Mouse (Mus musculus) spleen, adult 12 weeks (tissue): ENCODE data around the gene Foxp4.

ENCODE experiments used
- DNase-seq: peaks from one replicate; pipeline ENCODE4 v3.0.0; 2022; ENCODE audit warnings: low spot score

The Foxp4 gene

DNA sequence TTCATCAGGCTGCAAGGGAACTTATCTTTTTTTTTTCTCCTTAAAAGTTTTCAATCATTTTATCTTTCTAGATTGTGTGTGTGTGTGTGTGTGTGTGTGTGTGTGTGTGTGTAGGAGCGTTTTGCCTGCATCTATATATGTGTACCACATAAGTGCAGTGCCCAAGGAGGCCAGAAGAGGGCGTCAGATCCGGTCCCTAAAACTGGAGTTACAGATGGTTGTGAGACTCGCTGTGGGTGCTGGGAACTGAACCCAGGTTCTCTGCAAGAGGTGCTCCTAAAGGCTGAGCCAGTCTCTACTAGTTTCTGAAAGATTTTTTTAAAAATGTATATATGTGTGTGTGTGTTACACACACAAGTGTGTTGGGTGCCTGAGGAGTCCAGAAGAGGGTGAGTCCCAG lies 5.0 kb upstream of the Foxp4 start:
- no peak for DNase-seq

DNA sequence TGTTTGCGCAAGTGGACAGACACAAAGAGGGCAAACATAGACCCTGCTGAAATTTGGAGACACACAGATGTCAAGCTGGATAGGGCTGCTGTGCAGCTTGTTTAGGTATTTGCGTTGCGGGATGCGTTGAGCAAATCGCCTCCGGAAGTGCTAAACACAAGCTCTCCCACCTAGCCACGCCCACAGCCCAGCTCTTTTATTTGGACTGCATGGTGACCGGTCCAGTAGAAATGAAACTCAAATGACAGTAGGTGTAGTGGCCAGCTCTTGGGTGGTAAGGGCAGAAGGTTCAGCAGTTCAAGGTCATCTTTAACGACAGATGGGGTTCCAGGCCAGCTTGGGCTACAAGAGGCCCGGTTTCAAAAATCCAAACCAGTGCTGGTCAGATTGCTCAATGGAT lies 1.5 kb upstream of the Foxp4 start:
- no peak for DNase-seq

- DNase-seq: no peak
Observed at GRCm38 (mm10) chr17:47925340-47925926, 988 bp upstream of the Foxp4 start.

- DNase-seq: peak; percentile 17
Observed at GRCm38 (mm10) chr17:47923678-47924382, 615 bp downstream of the Foxp4 start.

DNA sequence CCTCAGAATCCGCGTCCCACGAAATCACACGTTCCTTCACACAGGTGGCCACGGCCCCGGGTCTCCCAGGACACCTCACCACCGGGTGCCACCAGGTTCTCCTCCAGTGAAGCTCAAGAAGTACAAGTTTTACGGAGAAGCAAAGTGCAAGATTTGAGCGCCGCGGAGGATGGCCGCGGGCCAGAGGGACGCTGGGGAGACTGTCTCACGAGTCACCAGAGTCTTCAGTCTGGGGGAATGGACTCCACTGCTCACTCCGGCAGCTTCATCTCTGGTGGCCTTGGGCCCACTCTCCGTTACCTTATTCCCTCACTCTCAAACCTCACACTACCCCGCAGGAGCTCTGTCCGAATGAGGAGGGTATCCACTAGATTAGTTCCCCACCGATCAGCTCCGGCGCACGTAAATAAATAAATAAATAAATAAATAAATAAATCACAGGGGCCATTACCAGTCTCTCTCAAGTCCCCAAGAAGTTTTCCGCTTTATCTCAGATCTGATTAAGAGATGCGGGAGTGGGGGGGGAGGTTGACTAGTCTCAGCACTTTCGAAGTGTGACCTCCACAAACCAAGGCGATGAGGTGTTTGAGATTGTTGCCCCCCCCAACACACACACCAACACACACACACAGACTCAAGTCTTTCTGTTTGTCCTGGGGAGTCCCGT lies 1.3 kb downstream of the Foxp4 start:
- DNase-seq: no peak

DNA sequence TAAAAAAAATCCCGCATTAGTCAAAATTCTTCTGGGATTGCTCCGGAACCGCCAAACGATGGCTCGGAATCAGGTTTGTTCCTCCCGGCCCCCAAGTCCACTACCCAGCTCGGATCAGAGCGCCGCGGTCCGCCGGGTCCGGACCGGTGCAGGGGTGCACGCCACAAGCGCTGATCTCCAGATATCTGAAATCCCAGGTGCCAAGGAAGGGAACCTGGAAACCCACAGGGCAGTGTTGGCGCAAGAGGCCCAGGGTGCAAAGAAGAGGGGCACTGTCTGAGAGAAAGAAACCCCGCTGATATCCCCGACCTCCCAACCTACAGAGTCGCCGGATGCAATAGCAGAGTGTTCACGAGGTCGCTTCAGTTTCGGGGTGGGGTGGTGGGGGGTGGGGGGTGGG lies 1.9 kb downstream of the Foxp4 start:
- no peak for DNase-seq

DNA sequence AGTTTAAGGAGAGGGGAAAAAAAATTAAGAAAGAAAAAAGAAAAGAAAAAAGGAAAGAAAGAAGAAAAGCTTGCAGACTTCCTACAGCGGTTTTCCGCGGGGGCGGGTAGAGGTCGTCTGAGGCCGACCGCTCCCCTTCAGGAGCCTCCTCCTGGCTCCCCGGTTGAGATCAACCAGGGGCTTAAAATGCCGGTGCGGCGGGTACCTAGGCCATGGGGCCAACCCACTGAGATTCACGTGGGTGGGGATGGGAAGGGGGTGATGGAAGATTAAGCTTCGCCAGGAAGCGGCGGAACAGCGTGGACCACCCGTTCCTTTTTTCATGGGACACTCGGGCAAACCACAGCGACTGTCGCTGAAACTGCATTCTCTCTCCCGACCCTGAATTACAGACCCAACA lies 2.3 kb downstream of the Foxp4 start:
- no peak for DNase-seq

DNA sequence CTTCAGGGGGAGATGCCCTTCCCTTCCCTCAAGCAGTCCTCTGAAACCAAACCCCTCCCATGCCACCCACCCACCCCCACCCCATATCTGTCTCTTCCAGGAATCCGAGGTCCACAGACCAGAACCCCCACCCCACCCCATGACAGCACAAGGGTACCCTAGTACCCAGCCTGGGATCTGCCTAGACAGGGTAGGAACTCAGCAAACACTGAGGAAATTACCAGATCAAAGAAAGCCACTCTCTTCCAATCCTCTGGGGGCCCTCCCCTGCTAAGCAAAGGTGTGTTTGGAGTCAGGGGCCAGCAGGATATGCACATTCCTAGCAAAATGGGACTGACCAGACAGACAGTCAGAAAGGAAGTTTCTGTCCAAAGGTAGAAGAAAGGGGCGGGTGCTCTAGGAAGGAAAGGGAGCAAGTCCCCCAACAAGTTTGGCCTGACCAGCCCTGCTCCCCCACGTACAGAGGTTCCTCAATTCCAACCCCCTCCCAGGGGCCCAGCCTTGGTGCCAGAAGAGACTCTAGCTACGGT lies 3.2 kb downstream of the Foxp4 start:
- DNase-seq: no peak

DNA sequence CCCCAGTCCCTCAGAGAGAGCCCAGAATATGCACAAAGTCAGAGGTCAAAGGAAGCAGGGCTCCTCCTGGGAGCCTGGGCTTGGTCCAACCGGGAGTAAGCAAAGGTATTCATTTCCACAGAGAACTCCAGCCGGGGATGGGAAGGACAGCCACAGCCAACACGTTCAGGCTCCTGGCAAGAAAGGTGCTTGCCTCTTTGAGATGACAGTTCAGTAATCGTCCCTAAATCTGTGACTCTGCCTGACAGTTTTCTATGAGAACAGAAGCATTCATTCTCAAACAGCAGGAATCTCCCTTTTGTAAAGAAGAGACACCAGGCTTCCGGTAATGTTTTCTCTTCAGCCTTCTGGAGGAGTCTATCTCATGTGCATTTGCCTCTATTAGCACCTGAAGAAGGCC lies 4.6 kb downstream of the Foxp4 start:
- no peak for DNase-seq

- no peak for DNase-seq
Observed at GRCm38 (mm10) chr17:47917907-47918306, 6.5 kb downstream of the Foxp4 start.

GRCm38 (mm10) chr17:47917212-47917611 lies 7.2 kb downstream of the Foxp4 start:
- DNase-seq: no peak

GRCm38 (mm10) chr17:47914676-47915219 lies 9.7 kb downstream of the Foxp4 start:
- no peak for DNase-seq

- DNase-seq: peak; percentile 48
Observed at GRCm38 (mm10) chr17:47909091-47910001, 15.1 kb downstream of the Foxp4 start.

- no peak for DNase-seq
Observed at GRCm38 (mm10) chr17:47908079-47908478, 16.4 kb downstream of the Foxp4 start.

- DNase-seq: no peak
Observed at GRCm38 (mm10) chr17:47907366-47907920, 17.0 kb downstream of the Foxp4 start.

DNA sequence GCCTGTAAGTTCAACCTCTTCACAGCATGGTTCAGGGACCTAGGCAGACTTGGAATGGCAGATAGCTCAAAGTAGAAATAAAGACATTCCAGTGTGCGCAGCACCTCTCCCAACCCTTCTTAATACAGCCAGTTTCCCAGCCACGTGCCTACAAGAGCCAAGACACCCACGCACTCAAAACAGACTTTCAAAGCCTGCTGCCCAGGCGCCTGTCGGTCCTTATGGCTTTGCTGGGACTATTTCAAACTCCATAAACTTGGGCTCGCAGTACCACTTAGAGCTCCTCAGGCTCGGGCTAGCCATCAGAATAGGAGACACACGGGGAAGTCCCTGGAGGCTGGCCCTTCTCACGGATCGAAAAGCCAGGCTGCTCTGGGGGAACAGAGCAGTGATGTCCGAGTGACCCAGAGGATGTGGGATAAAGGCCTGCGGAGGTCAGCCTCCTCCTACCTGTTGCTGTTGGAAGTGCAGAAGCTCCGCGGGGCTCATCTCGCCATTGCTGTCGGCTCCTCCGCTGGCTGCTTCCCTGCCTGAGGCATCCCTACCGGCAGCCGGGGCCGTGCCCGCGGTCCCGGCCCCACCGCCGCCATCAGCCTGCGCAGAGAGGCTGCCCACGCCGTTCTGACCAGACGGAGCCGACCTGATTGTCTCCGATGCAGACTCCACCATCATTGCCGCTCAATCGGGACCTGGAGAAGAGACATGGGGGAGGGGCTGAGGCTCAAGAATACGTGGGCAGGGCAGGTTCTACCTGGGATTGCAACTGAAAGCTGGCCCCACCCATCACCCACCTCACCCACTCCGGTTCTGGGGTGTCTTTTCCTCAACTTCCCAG lies 20.4 kb downstream of the Foxp4 start:
- DNase-seq: no peak

GRCm38 (mm10) chr17:47901782-47902181 lies 22.7 kb downstream of the Foxp4 start:
- no peak for DNase-seq

DNA sequence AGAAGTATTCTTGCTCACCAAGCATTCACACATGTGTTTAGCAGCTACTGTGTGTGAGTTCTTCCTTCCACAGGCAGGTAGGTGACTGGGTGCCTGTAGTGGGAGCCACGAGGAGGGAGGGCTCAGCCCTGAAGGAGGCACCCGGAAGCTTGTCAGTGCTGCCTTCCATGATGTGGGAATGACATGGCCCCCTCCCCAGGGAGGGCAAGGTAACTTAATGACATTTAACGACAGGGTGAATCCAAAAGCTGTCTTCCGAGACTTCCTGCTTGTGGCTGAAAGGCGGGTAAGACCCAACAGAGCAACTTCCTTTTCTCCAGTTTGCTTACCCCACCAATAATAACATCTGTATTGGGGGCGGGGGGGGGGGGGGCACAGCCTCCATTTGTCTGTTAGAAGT lies 23.7 kb downstream of the Foxp4 start:
- no peak for DNase-seq

DNA sequence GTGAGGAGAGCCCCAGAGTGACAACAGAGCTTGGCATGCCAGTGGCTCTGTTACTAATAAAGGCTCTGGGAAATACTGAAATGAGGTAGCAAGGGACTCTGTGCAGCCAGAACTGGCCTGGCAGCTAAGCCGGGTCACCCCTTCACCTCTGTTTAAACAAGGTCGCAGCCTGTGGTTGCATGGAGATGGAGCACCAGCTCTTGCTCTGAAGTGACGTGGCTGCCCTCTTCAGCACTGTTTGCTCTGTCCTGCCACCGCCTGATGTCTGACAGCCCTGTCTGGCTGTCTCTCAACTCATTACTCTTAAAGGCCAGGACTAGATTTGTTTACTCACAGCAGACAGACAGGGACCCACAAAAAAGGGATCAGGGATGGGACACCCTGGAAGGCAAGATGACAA lies 25.3 kb downstream of the Foxp4 start:
- no peak for DNase-seq

DNA sequence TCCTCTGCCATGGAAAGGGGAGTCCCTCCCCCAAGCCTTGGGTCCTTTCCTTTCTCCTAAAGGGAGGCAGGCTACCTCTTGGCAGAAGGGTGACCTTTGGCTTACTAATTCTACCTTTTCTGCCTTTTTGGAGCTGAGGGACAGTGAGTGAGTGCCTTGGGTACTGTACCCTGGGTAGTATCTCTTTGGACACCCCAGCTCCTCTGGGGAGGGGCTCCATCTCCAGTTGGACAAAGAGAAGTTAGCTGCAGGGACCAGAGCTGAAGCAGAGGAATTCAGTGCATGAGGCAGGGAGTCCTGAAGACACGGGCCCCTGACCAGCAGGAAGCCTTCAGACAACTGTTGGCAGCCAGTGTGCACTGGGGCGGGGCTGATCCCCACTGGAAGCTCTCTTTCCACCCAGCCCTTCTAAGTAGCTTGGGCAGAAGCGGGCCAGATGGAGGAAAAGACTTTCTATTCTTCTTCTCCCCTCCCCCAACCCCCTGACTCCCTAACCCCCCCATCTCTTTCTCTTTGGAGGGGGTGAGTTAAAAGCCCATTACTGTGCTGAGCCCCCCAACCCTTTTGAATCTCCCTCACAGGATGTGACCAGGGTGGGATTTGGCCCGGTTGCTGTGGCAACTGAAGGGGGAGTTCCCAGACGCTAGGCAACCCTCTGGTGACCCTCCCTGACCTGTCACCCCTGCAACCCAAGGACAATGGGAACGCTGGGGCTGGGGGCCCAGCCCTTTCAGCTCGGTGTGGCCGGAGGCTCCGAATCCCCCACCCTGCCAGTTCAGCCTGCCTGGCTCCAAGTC lies 26.3 kb downstream of the Foxp4 start:
- no peak for DNase-seq
